Mouse (Mus musculus) retina, postnatal 7 days (tissue): ENCODE results near the gene Ttc41.

ENCODE experiments used
- DNase-seq: peaks from one replicate; pipeline ENCODE4 v3.0.0-alpha.2; 2012; ENCODE audit warnings: low read depth, low spot score

Gene Ttc41

GRCm38 (mm10) chr10:86783561-86783960, 78.0 kb downstream of the Ttc41 start:
- no peak for DNase-seq

GRCm38 (mm10) chr10:86784126-86784675, 78.6 kb downstream of the Ttc41 start:
- no peak for DNase-seq

GRCm38 (mm10) chr10:86785396-86785795, 79.8 kb downstream of the Ttc41 start:
- no peak for DNase-seq

- DNase-seq = no peak
Observed at GRCm38 (mm10) chr10:86786083-86786482, 80.5 kb downstream of the Ttc41 start.

GRCm38 (mm10) chr10:86788193-86788592, 82.6 kb downstream of the Ttc41 start:
- no peak for DNase-seq

GRCm38 (mm10) chr10:86789146-86789672, 83.6 kb downstream of the Ttc41 start:
- no peak for DNase-seq

GRCm38 (mm10) chr10:86791507-86792184, 86.0 kb downstream of the Ttc41 start:
- DNase-seq = no peak

- DNase-seq = no peak
Observed at GRCm38 (mm10) chr10:86793509-86793951, 87.9 kb downstream of the Ttc41 start.

GRCm38 (mm10) chr10:86794196-86794595, 88.6 kb downstream of the Ttc41 start:
- no peak for DNase-seq

GRCm38 (mm10) chr10:86794794-86795535, 89.4 kb downstream of the Ttc41 start:
- no peak for DNase-seq

GRCm38 (mm10) chr10:86796073-86796741, 90.6 kb downstream of the Ttc41 start:
- DNase-seq = no peak

GRCm38 (mm10) chr10:86807362-86807761, 101.8 kb downstream of the Ttc41 start:
- no peak for DNase-seq

- no peak for DNase-seq
Observed at GRCm38 (mm10) chr10:86808013-86808758, 102.6 kb downstream of the Ttc41 start.

- DNase-seq = no peak
Observed at GRCm38 (mm10) chr10:86810000-86810399, 104.4 kb downstream of the Ttc41 start.

GRCm38 (mm10) chr10:86810612-86811011, 105.0 kb downstream of the Ttc41 start:
- DNase-seq = no peak

GRCm38 (mm10) chr10:86814292-86815131, 108.9 kb downstream of the Ttc41 start:
- no peak for DNase-seq

GRCm38 (mm10) chr10:86815133-86815532, 109.5 kb downstream of the Ttc41 start:
- no peak for DNase-seq

GRCm38 (mm10) chr10:86819649-86820165, 114.1 kb downstream of the Ttc41 start:
- no peak for DNase-seq

GRCm38 (mm10) chr10:86821014-86821413, 115.4 kb downstream of the Ttc41 start:
- no peak for DNase-seq

GRCm38 (mm10) chr10:86824093-86824492, 118.5 kb downstream of the Ttc41 start:
- no peak for DNase-seq
